Mouse (Mus musculus) heart, embryonic 13.5 days (tissue): ENCODE measurements at regions not wholly inside any gene's neighbourhood (a gene's known extent, or its start where the extent isn't known, plus 50 kb on each side); places are given as distances from the start of the nearest gene placed in this dataset.

ENCODE experiments used
- ATAC-seq: fragments of 200-750 bp; cut with Nextera tagmentation; 2 replicates; pipeline ENCODE4 v1.8.0; 2017; ENCODE audit warnings: moderate TSS enrichment; ENCODE audit not compliant: insufficient number of reproducible peaks, low FRiP score, low TSS enrichment; ENCODE audit errors: extremely low read depth
- H3K27ac ChIP-seq: fragments of 300-500 bp; sonication (generic); replicated peaks from 2 replicates; pipeline ENCODE4 v1.5.1; 2015; ENCODE audit warnings: moderate library complexity, mild to moderate bottlenecking, inconsistent platforms
- H3K27me3 ChIP-seq: fragments of 300-500 bp; sonication (generic); replicated peaks from 2 replicates; pipeline ENCODE4 v1.6.1; 2015; ENCODE audit warnings: mild to moderate bottlenecking, inconsistent platforms
- H3K36me3 ChIP-seq: fragments of 300-500 bp; sonication (generic); 2 replicates; pipeline ENCODE4 v1.6.1; 2015; ENCODE audit warnings: mild to moderate bottlenecking, inconsistent platforms
- H3K4me1 ChIP-seq: fragments of 300-500 bp; sonication (generic); 2 replicates; pipeline ENCODE4 v1.6.1; 2015; ENCODE audit warnings: inconsistent platforms
- H3K4me2 ChIP-seq: fragments of 300-500 bp; sonication (generic); 2 replicates; pipeline ENCODE4 v1.6.1; 2015; ENCODE audit warnings: inconsistent platforms, mild to moderate bottlenecking, moderate library complexity
- H3K4me3 ChIP-seq: fragments of 300-500 bp; sonication (generic); 2 replicates; pipeline ENCODE4 v1.5.1; 2015; ENCODE audit warnings: moderate library complexity, mild to moderate bottlenecking, inconsistent platforms
- H3K9ac ChIP-seq: fragments of 300-500 bp; sonication (generic); 2 replicates; pipeline ENCODE4 v1.6.1; 2015; ENCODE audit warnings: inconsistent platforms, mild to moderate bottlenecking, moderate library complexity
- H3K9me3 ChIP-seq: fragments of 300-500 bp; sonication (generic); 2 replicates; pipeline ENCODE4 v1.6.1; 2016; ENCODE audit warnings: inconsistent platforms
- WGBS: fragments of 180-500 bp; shearing (Covaris S2); methylation state at CpG from one replicate; pipeline ENCODE4 v1.1.7; 2015; ENCODE audit warnings: mixed read lengths; 5-methylcytosine and 5-hydroxymethylcytosine counted together

- no peak for ATAC-seq
These were observed 222.7 kb downstream of the Fam84b start for GRCm38 (mm10) chr15:60630756-60631402.

GRCm38 (mm10) chr15:60618801-60619200, 234.8 kb downstream of the Fam84b start:
- Histone ChIP-seq H3K27ac (no peak overlapping the region), H3K4me3 (no peak overlapping the region), H3K36me3 (no peaks in the 10 kb centered on the region), H3K4me2 (no peak overlapping the region), H3K4me1 (no peaks in the 10 kb centered on the region), H3K9ac (no peak overlapping the region), H3K27me3 (no peaks in the 10 kb centered on the region), H3K9me3 (no peaks in the 10 kb centered on the region)
- no peak for ATAC-seq
- 66% methylated on average over 2 of the region's 2 CpGs for WGBS

More at GRCm38 (mm10) chr15:60630756-60631402, 222.7 kb downstream of the Fam84b start:
- Histone ChIP-seq H3K4me2 (no peak overlapping the region), H3K36me3 (no peaks in the 10 kb centered on the region), H3K4me1 (no peaks in the 10 kb centered on the region), H3K9ac (no peak overlapping the region), H3K27me3 (no peaks in the 10 kb centered on the region), H3K4me3 (no peak overlapping the region), H3K27ac (no peak overlapping the region), H3K9me3 (no peaks in the 10 kb centered on the region)
- 75% methylated on average over 7 of the region's 7 CpGs for WGBS

- H3K4me3 ChIP-seq: no peak overlapping the region
- WGBS: 44% methylated on average over 2 of the region's 2 CpGs
- H3K27me3 ChIP-seq: no peaks in the 10 kb centered on the region
- H3K9ac ChIP-seq: no peak overlapping the region
- no peaks in the 10 kb centered on the region for H3K36me3 ChIP-seq
- H3K27ac ChIP-seq: no peak overlapping the region
- no peak overlapping the region for H3K4me2 ChIP-seq
- no peak for ATAC-seq
- no peaks in the 10 kb centered on the region for H3K9me3 ChIP-seq
- no peaks in the 10 kb centered on the region for H3K4me1 ChIP-seq
These were observed 236.2 kb downstream of the Fam84b start for GRCm38 (mm10) chr15:60617371-60617770.

- Histone ChIP-seq H3K9ac (no peak overlapping the region), H3K27ac (no peak overlapping the region), H3K36me3 (no peaks in the 10 kb centered on the region), H3K4me2 (no peak overlapping the region), H3K4me3 (no peak overlapping the region), H3K4me1 (no peaks in the 10 kb centered on the region), H3K27me3 (no peaks in the 10 kb centered on the region), H3K9me3 (no peaks in the 10 kb centered on the region)
- no peak for ATAC-seq
These were observed 251.7 kb downstream of the Fam84b start for GRCm38 (mm10) chr15:60601885-60602284.

GRCm38 (mm10) chr15:60577084-60577483, 276.5 kb downstream of the Fam84b start:
- Histone ChIP-seq H3K4me3 (no peak overlapping the region), H3K9me3 (no peaks in the 10 kb centered on the region), H3K4me1 (0 out of 2 replicates have a peak, but pooled peaks cover 3% of the 10 kb centered on the region), H3K36me3 (no peaks in the 10 kb centered on the region), H3K9ac (no peak overlapping the region), H3K27me3 (no peaks in the 10 kb centered on the region), H3K4me2 (no peak overlapping the region), H3K27ac (no peak overlapping the region)
- no peak for ATAC-seq
- 73% methylated on average over 5 of the region's 5 CpGs for WGBS

- H3K9me3 ChIP-seq: no peaks in the 10 kb centered on the region
- WGBS: 77% methylated on average over 3 of the region's 3 CpGs
These were observed 287.3 kb downstream of the Fam84b start for GRCm38 (mm10) chr15:60566267-60566666.

GRCm38 (mm10) chr15:60565017-60565416, 288.6 kb downstream of the Fam84b start:
- Histone ChIP-seq H3K9me3 (no peaks in the 10 kb centered on the region), H3K9ac (no peak overlapping the region), H3K27me3 (no peaks in the 10 kb centered on the region), H3K4me1 (no peaks in the 10 kb centered on the region), H3K4me3 (no peak overlapping the region), H3K36me3 (no peaks in the 10 kb centered on the region), H3K27ac (no peak overlapping the region), H3K4me2 (no peak overlapping the region)
- WGBS: 48% methylated on average over 2 of the region's 2 CpGs
- ATAC-seq: no peak

More at GRCm38 (mm10) chr15:60566267-60566666, 287.3 kb downstream of the Fam84b start:
- H3K4me1 ChIP-seq: no peaks in the 10 kb centered on the region
- no peak overlapping the region for H3K4me3 ChIP-seq
- H3K27ac ChIP-seq: no peak overlapping the region
- no peak for ATAC-seq
- no peaks in the 10 kb centered on the region for H3K27me3 ChIP-seq
- no peak overlapping the region for H3K9ac ChIP-seq
- no peak overlapping the region for H3K4me2 ChIP-seq
- no peaks in the 10 kb centered on the region for H3K36me3 ChIP-seq

- H3K9ac ChIP-seq: no peak overlapping the region
- H3K9me3 ChIP-seq: no peaks in the 10 kb centered on the region
- WGBS: 84% methylated on average over 1 of the region's 1 CpGs
- no peaks in the 10 kb centered on the region for H3K27me3 ChIP-seq
- no peaks in the 10 kb centered on the region for H3K36me3 ChIP-seq
- H3K27ac ChIP-seq: no peak overlapping the region
- ATAC-seq: no peak
- no peak overlapping the region for H3K4me3 ChIP-seq
- H3K4me1 ChIP-seq: no peaks in the 10 kb centered on the region
- no peak overlapping the region for H3K4me2 ChIP-seq
These were observed 292.9 kb downstream of the Fam84b start for GRCm38 (mm10) chr15:60560641-60561040.

- no peak overlapping the region for H3K9ac ChIP-seq
- H3K4me1 ChIP-seq: no peaks in the 10 kb centered on the region
- no peak overlapping the region for H3K4me3 ChIP-seq
- H3K9me3 ChIP-seq: no peaks in the 10 kb centered on the region
- H3K36me3 ChIP-seq: no peaks in the 10 kb centered on the region
- no peak overlapping the region for H3K4me2 ChIP-seq
- no peaks in the 10 kb centered on the region for H3K27me3 ChIP-seq
- 75% methylated on average over 2 of the region's 2 CpGs for WGBS
- no peak for ATAC-seq
- H3K27ac ChIP-seq: no peak overlapping the region
These were observed 297.9 kb downstream of the Fam84b start for GRCm38 (mm10) chr15:60555691-60556090.

- Histone ChIP-seq H3K27ac (no peak overlapping the region), H3K36me3 (no peaks in the 10 kb centered on the region), H3K9me3 (no peaks in the 10 kb centered on the region), H3K4me1 (no peaks in the 10 kb centered on the region), H3K27me3 (no peaks in the 10 kb centered on the region), H3K4me3 (no peak overlapping the region), H3K4me2 (no peak overlapping the region), H3K9ac (no peak overlapping the region)
- 49% methylated on average over 1 of the region's 1 CpGs for WGBS
- no peak for ATAC-seq
These were observed 299.0 kb downstream of the Fam84b start for GRCm38 (mm10) chr15:60554587-60554986.

- H3K27ac ChIP-seq: no peak overlapping the region
- no peak overlapping the region for H3K9ac ChIP-seq
- no peak overlapping the region for H3K4me3 ChIP-seq
- ATAC-seq: no peak
- WGBS: 54% methylated on average over 7 of the region's 7 CpGs
- no peaks in the 10 kb centered on the region for H3K9me3 ChIP-seq
- no peak overlapping the region for H3K4me2 ChIP-seq
- no peaks in the 10 kb centered on the region for H3K4me1 ChIP-seq
- no peaks in the 10 kb centered on the region for H3K27me3 ChIP-seq
- H3K36me3 ChIP-seq: no peaks in the 10 kb centered on the region
These were observed 305.5 kb downstream of the Fam84b start for GRCm38 (mm10) chr15:60548045-60548444.

GRCm38 (mm10) chr15:60537191-60537590, 316.4 kb downstream of the Fam84b start:
- Histone ChIP-seq H3K4me3 (no peak overlapping the region), H3K4me2 (no peak overlapping the region), H3K27me3 (no peaks in the 10 kb centered on the region), H3K4me1 (no peaks in the 10 kb centered on the region), H3K27ac (no peak overlapping the region), H3K9me3 (no peaks in the 10 kb centered on the region), H3K9ac (no peak overlapping the region), H3K36me3 (no peaks in the 10 kb centered on the region)
- 69% methylated on average over 4 of the region's 4 CpGs for WGBS
- no peak for ATAC-seq
